Mouse (Mus musculus) embryonic facial prominence, embryonic 15.5 days (tissue): ENCODE results near the gene Cux1. TPM values are rescaled to one million over a fixed set of nuclear protein-coding genes. Genes with fewer than 3 reads are reported as not detected.
A peak's percentile ranks its signal among the peaks of the same experiment; 100 is the strongest.

ENCODE experiments used
- ATAC-seq: fragments of 200-750 bp; cut with Nextera tagmentation; 2 replicates; pipeline ENCODE4 v1.8.0; 2017; ENCODE audit warnings: low read depth, moderate TSS enrichment; ENCODE audit not compliant: insufficient number of reproducible peaks, low FRiP score, low TSS enrichment
- H3K27ac ChIP-seq: fragments of 300-500 bp; sonication (generic); replicated peaks from 2 replicates; pipeline ENCODE4 v1.5.1; 2015; ENCODE audit warnings: mild to moderate bottlenecking, inconsistent platforms
- H3K27me3 ChIP-seq: fragments of 300-500 bp; sonication (generic); 2 replicates; pipeline ENCODE4 v1.6.1; 2015; ENCODE audit warnings: inconsistent platforms
- H3K36me3 ChIP-seq: fragments of 300-500 bp; sonication (generic); 2 replicates; pipeline ENCODE4 v1.6.1; 2015; ENCODE audit warnings: mild to moderate bottlenecking, inconsistent platforms
- H3K4me1 ChIP-seq: fragments of 300-500 bp; sonication (generic); 2 replicates; pipeline ENCODE4 v1.6.1; 2015; ENCODE audit warnings: inconsistent platforms
- H3K4me2 ChIP-seq: fragments of 300-500 bp; sonication (generic); replicated peaks from 2 replicates; pipeline ENCODE4 v1.6.1; 2015; ENCODE audit warnings: mild to moderate bottlenecking, inconsistent platforms
- H3K4me3 ChIP-seq: fragments of 300-500 bp; sonication (generic); replicated peaks from 2 replicates; pipeline ENCODE4 v1.5.1; 2015; ENCODE audit warnings: mild to moderate bottlenecking, inconsistent platforms
- H3K9ac ChIP-seq: fragments of 300-500 bp; sonication (generic); 2 replicates; pipeline ENCODE4 v1.6.1; 2015; ENCODE audit warnings: inconsistent platforms
- H3K9me3 ChIP-seq: fragments of 300-500 bp; sonication (generic); replicated peaks from 2 replicates; pipeline ENCODE4 v1.6.1; 2016; ENCODE audit warnings: inconsistent platforms
- WGBS: fragments of 180-500 bp; shearing (Covaris S2); methylation state at CpG from one replicate; pipeline ENCODE4 v1.1.7; 2015; 5-methylcytosine and 5-hydroxymethylcytosine counted together
- polyA plus RNA-seq: library from polyadenylated mRNA; unstranded; fragments of >200 nt; fragmentation: Nextera tagmentation; extraction: Ambion mirVana; gene quantifications from 2 replicates; pipeline ENCODE4 v1.2.1, GENCODE M21; 2015

Gene Cux1
- 72.7 and 78.0 TPM in 2 replicates for polyA plus RNA-seq

GRCm38 (mm10) chr5:136567176-136568025, at the start of gene Cux1:
Gene Cux1 (minus strand): TSS chr5:136567490.
- Histone ChIP-seq H3K9me3 (no peaks in the 10 kb centered on the region), H3K27me3 (peaks cover 40% of the 10 kb centered on the region), H3K27ac (peak within 1 kb of the TSS; percentile 85), H3K4me2 (peak within 1 kb of the TSS; percentile 99), H3K9ac (peak within 1 kb of the TSS; percentile 79), H3K4me3 (peak within 1 kb of the TSS; percentile 93), H3K4me1 (peaks cover 33% of the 10 kb centered on the region), H3K36me3 (no peaks in the 10 kb centered on the region)
- under 1% methylated on average over 76 of the region's 103 CpGs for WGBS
- ATAC-seq: peak; percentile 91

DNA sequence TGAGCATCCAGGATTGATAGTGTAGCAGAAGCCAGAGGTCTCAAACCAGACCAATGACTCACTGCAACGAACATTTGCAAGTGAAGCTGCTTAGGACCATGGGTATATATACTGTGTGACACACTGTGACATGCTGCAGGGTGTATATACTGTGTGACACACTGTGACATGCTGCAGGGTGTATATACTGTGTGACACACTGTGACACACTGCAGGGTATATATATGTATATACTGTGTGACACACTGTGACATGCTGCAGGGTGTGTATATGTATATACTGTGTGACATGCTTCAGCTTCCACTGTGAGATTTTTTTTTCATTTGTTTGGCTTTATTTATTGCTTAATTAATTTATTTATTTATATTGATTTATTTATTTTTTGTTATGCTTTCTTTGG, 45.1 kb upstream of the Cux1 start:
- Histone ChIP-seq H3K27me3 (peaks cover 5% of the 10 kb centered on the region; the same call in 1 of the 2 replicates), H3K27ac (no peak overlapping the region), H3K9ac (no peak overlapping the region), H3K4me3 (no peak overlapping the region), H3K9me3 (no peaks in the 10 kb centered on the region), H3K4me2 (no peak overlapping the region), H3K36me3 (no peaks in the 10 kb centered on the region), H3K4me1 (no peaks in the 10 kb centered on the region)
- WGBS: 80% methylated on average over 1 of the region's 1 CpGs
- ATAC-seq: peak; percentile 47; the same call in 1 of the 2 replicates

DNA sequence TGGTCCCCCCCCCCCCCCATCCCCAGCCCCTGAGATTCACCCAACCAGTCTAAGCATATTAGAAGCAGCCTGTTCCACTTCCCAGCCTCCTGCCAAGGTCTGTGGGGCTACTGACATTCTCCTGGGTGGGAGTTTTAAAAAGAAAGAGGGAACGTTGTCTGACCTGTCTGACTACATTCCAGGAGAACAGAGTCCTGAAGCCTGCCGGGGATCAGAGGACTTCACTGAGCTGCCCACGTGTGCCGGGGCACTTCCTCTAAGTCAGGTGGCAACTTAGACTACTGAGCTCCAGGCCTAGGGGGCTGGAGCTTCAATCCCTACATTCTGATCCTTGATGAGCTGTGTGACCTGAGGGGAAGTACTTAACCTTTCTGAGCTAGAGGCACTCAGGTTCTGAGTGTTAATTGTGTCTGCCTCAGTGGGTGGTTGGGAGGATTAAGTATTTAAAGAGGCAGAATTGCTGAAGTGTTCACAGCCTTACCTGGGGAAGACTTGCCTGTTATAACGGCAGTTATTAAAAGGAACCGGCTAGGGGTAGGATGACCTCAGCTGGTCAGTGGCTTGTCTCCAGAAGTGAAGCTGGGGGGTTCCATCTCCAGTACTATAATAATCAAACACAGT, 41.6 kb upstream of the Cux1 start:
- Histone ChIP-seq H3K9me3 (no peaks in the 10 kb centered on the region), H3K4me2 (no peak overlapping the region), H3K36me3 (no peaks in the 10 kb centered on the region), H3K4me3 (no peak overlapping the region), H3K27me3 (no peaks in the 10 kb centered on the region), H3K27ac (no peak overlapping the region), H3K9ac (no peak overlapping the region), H3K4me1 (no peaks in the 10 kb centered on the region)
- no peak for ATAC-seq
- WGBS: 38% methylated on average over 6 of the region's 6 CpGs

GRCm38 (mm10) chr5:136605144-136605543, 37.9 kb upstream of the Cux1 start:
- no peaks in the 10 kb centered on the region for H3K36me3 ChIP-seq
- 71% methylated on average over 11 of the region's 11 CpGs for WGBS

DNA sequence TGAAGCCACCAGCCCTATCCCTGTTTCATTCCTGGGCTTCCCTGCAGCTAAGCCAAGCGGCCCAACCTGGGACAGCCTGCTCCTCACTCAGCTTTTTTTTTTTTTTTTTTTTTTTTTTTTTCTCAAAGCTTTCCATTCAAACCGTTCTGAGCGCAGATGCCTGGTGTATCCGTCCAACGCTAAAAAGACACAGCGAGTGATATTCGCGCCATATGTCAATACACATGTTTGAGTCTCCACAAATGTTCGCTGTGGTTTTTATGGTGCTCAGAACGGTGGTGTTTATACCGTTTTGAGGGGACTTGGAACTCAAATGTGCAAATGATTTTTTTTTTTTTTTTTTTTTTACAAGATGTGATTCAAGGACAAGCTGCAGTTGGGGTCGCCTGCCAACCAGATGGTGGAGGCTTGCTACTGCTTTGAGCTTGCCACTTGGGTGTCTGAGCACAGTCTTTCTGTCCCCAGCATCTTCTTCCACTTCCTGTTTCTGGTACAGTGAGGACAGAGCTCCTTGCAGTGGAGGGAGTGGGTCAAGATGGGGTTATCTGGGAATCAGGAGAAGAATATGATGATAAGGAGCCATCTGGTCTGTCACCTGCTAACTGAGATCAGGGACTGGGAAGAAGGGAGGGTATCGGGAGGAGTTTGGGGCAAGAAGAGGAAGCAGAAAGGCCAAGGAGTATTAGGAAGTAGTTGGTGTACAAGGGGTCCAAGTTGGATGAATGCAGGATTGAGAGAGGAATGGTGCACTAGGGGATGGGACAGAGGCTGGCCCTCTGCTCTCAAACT, 36.1 kb upstream of the Cux1 start:
- Histone ChIP-seq H3K9me3 (no peaks in the 10 kb centered on the region), H3K4me3 (no peak overlapping the region), H3K27ac (no peak overlapping the region), H3K27me3 (peaks cover 3% of the 10 kb centered on the region; the same call in 1 of the 2 replicates), H3K36me3 (no peaks in the 10 kb centered on the region), H3K4me2 (no peak overlapping the region), H3K9ac (no peak overlapping the region), H3K4me1 (no peaks in the 10 kb centered on the region)
- no peak for ATAC-seq
- 62% methylated on average over 13 of the region's 13 CpGs for WGBS

More at GRCm38 (mm10) chr5:136605144-136605543, 37.9 kb upstream of the Cux1 start:
- Histone ChIP-seq H3K9me3 (no peaks in the 10 kb centered on the region), H3K27me3 (peaks cover 3% of the 10 kb centered on the region; the same call in 1 of the 2 replicates), H3K9ac (no peak overlapping the region), H3K4me1 (no peaks in the 10 kb centered on the region), H3K4me3 (no peak overlapping the region), H3K27ac (no peak overlapping the region), H3K4me2 (no peak overlapping the region)
- no peak for ATAC-seq

DNA sequence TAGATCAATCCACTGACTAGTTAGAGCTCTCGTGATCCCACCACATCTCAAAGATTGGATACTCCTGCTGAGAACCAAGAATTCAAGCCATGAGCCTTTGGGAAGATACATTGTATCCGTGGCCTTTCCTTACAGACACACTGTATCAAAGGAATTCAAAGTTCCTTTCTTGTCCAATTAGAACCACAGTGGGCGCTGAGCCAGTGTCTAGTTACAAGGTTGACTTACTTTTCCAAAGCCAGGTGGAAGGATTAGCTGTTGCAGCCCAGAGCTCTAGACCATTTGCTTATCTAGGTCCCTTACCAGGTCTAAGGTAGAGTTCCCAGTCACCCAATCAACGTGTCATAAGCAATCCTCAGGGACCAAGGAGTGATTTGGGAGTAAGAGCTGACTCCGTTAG, 33.2 kb upstream of the Cux1 start:
- no peaks in the 10 kb centered on the region for H3K9me3 ChIP-seq
- no peak overlapping the region for H3K4me3 ChIP-seq
- ATAC-seq: no peak
- no peaks in the 10 kb centered on the region for H3K4me1 ChIP-seq
- H3K4me2 ChIP-seq: no peak overlapping the region
- peaks cover 3% of the 10 kb centered on the region; the same call in 1 of the 2 replicates for H3K27me3 ChIP-seq
- no peak overlapping the region for H3K27ac ChIP-seq
- WGBS: 71% methylated on average over 5 of the region's 5 CpGs
- no peaks in the 10 kb centered on the region for H3K36me3 ChIP-seq
- no peak overlapping the region for H3K9ac ChIP-seq

DNA sequence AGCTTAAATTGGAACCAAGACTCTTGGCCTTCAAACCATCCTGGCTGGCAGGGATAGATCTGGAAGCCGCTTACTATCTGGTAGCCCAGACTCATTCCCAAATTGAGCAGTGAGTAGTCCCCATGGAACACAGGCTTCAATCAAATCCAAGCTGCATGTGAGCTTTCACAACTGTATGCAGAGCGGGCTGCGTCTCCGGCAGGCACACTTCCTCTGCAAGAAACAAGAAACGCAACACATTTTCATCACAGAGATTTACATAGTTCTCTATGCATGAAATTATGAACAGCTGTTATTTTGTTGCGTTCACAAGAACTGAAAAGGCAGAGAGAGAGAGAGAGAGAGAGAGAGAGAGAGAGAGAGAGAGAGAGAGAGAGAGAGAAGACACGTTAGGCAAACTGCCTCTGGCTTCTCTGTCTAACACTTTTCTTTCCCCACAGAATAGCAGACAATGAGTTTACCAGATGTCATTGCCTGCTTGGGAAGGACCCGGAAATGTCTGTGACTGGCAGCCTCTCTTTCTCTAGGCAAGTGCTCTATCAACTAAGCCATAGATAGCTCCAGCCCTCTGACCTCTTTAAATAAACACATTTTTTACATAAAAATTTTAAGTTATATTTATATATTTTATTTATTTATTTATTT, 27.7 kb upstream of the Cux1 start:
- Histone ChIP-seq H3K4me3 (no peak overlapping the region), H3K4me1 (peaks cover 8% of the 10 kb centered on the region), H3K36me3 (no peaks in the 10 kb centered on the region), H3K9ac (no peak overlapping the region), H3K9me3 (no peaks in the 10 kb centered on the region), H3K27me3 (no peaks in the 10 kb centered on the region), H3K4me2 (no peak overlapping the region), H3K27ac (0 out of 2 replicates have a peak overlapping the region, but pooled peaks have one; percentile 6)
- 25% methylated on average over 8 of the region's 8 CpGs for WGBS
- ATAC-seq: 0 out of 2 replicates have a peak, but pooled peaks have one; percentile 43

- Histone ChIP-seq H3K27me3 (peaks cover 7% of the 10 kb centered on the region; the same call in 1 of the 2 replicates), H3K4me3 (no peak overlapping the region), H3K4me2 (no peak overlapping the region), H3K27ac (no peak overlapping the region), H3K4me1 (peaks cover 8% of the 10 kb centered on the region), H3K9me3 (no peaks in the 10 kb centered on the region), H3K36me3 (no peaks in the 10 kb centered on the region), H3K9ac (no peak overlapping the region)
- no peak for ATAC-seq
- WGBS: 65% methylated on average over 8 of the region's 8 CpGs
Measured at GRCm38 (mm10) chr5:136591816-136592499, 24.7 kb upstream of the Cux1 start.

GRCm38 (mm10) chr5:136589002-136589401, 21.7 kb upstream of the Cux1 start:
- H3K27ac ChIP-seq: no peak overlapping the region
- no peak overlapping the region for H3K4me3 ChIP-seq
- no peak overlapping the region for H3K9ac ChIP-seq
- WGBS: 34% methylated on average over 2 of the region's 2 CpGs
- no peaks in the 10 kb centered on the region for H3K36me3 ChIP-seq
- no peaks in the 10 kb centered on the region for H3K4me1 ChIP-seq
- H3K4me2 ChIP-seq: no peak overlapping the region
- no peaks in the 10 kb centered on the region for H3K9me3 ChIP-seq
- peaks cover 7% of the 10 kb centered on the region; the same call in 1 of the 2 replicates for H3K27me3 ChIP-seq
- ATAC-seq: no peak

- H3K9me3 ChIP-seq: no peaks in the 10 kb centered on the region
Measured at GRCm38 (mm10) chr5:136588471-136588870, 21.2 kb upstream of the Cux1 start.

More at GRCm38 (mm10) chr5:136588471-136588870, 21.2 kb upstream of the Cux1 start:
- 74% methylated on average over 3 of the region's 3 CpGs for WGBS
- Histone ChIP-seq H3K36me3 (no peaks in the 10 kb centered on the region), H3K27me3 (peaks cover 11% of the 10 kb centered on the region; the same call in 1 of the 2 replicates), H3K4me1 (no peaks in the 10 kb centered on the region), H3K9ac (no peak overlapping the region), H3K4me3 (no peak overlapping the region), H3K4me2 (no peak overlapping the region), H3K27ac (no peak overlapping the region)
- no peak for ATAC-seq
